Mouse (Mus musculus): ENCODE results near the gene Necap1.

Gene Necap1

DNA sequence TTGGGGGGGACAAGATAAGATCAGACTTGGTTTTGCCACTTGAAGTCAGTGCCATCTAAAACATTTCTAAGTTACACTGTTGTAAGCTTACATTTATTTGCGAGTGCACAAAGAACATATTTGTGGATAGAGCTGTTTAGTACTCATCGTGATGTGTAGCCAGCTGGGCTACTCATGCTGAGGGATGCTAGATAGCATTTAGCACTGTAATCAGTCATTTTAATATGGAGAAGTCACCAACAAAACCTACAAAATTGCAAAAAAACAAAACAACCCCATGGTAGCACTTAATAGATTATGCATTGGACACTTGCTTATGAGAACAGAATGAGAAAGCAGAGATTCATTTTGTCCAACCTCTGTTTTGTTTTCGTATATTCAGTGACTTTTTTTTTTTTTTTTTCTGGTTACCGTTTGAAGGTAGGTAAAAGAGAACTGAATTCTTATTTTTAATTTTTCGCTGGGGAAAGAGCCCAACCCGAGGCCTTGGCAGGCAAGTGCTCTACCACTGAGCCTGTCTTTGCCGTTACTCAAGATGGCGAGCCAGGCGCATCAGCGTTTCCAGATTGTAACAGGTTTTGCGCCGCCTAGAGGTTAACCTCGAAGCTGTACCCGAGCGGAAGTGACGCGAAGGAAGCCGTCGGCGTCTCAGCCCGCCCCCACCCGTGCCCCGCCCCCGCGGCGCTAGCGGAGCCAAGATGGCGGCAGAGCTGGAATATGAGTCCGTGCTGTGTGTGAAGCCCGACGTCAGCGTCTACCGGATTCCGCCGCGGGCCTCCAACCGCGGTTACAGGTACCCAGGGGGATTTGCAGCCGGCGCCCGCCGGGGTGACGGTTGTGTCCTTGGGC is at the start of gene Necap1:
Gene Necap1 (plus strand): TSS at position 604 of the 849 bp plus-strand sequence.
- no peak; the same call in 1 of the 2 replicates for TF ChIP-seq GATA4 (IDR thresholded peaks at IDR 0.05; ENCODE audit: insufficient replicate concordance, low read length)

DNA sequence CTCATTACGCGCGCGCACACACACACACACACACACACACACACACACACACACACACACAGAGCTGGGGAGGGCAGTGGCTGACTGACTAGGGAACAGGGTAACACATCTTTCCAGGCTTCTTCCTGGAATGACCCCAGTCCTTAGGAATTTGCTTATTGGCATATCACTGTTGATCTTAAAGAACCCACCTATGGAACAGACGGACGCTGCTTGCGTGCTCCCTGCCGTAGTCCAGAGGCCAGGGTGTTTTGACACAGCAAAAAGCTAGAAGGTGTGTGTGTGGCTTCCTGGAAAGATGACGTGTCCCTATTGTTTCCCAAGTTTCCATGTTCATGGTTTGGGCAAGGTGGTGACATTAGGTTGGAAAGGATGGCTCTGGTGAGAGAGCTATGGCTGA is 49.1 kb upstream of the Necap1 start:
- TF ChIP-seq GATA4 (IDR thresholded peaks at IDR 0.05; ENCODE audit: insufficient replicate concordance, low read length) = no peak

DNA sequence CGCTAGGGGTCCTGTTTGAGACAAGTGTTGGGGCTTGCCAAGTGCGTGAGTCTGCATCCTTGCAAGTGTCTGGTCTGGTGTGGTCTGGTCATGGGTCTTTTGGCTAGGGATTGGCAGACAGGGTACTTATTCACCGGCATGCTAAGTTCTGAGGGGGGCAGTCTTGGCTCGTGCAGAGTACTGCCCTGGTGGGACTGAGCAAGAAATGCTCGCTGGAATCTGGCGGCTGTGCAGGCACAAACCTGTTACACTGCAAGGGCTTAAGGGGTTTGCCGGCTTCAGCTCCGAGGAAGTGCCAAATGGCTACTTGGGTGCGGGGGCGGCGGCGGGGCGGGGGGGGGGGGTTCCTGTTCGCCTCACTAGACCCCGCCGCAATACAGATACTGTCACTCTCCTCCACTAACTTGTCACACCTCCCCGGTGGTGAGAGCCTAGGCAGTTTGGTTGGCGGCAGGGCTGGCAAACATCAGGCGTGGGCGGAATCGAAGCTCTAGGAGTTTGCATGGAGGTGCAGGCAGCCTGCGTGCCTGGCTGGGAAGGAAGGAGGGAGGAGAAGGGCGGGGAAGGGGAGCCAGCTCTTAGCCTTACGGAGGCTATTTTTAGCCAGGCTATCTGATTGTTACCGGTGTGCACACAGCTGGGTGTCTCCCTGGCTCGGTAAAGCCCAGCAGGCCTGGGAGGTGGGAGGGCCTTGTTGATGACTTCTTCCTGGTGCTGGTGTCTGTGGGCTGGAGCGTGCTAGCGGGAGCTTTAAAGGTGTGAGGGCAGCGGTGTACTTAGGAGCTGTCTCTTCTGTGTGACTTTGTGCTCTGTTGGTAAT is 48.1 kb upstream of the Necap1 start:
- TF ChIP-seq GATA4 (IDR thresholded peaks at IDR 0.05; ENCODE audit: insufficient replicate concordance, low read length) = peak; percentile 19; the same call in 1 of the 2 replicates

DNA sequence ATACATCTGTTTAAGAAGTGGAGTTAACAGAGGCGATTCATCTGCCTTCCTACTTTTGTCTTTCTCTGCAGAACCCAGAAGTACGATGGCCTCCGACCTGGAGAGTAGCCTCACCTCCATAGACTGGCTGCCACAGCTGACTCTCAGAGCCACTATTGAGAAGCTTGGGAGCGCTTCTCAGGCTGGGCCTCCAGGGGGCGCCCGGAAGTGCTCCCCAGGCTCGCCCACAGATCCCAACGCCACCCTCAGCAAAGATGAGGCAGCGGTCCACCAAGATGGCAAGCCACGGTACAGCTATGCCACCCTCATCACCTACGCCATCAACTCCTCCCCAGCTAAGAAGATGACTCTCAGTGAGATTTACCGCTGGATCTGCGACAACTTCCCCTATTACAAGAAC is 46.2 kb upstream of the Necap1 start:
- TF ChIP-seq GATA4 (IDR thresholded peaks at IDR 0.05; ENCODE audit: insufficient replicate concordance, low read length) = no peak

DNA sequence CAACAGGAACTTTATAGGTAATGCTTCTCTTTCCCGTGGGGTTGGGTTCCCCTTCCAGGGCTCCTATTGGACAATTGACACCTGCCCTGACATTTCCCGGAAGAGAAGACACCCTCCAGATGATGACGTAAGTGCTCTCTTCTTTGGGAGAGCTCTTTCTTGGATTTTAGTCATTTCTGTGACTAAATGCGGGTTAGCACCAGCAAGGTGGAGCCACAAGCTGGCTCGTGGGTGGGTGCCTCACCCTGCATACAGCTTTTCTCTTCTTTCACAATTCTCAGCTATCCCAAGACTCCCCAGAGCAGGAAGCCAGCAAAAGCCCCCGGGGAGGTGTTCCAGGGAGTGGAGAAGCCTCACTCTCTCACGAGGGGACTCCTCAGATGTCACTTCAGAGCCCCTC is 41.4 kb upstream of the Necap1 start:
- no peak for TF ChIP-seq GATA4 (IDR thresholded peaks at IDR 0.05; ENCODE audit: insufficient replicate concordance, low read length)

DNA sequence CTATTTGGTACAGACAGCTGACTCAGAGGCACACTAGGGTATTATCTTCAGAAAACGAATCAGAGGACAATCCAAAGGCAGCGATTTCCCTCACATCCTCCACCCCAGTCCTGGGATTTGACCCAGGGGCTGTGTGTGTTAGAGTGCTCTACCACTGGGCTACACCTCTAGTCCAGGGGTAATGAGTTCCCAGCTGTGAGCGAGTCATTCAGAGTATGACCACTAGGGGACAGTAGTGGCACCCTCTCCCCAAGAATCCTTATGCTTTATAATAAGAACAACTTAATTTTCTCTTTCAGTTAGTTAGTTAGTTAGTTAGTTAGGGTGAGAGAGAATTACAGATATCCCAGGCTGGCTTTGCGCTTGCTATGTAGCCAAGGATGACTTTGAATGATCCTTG is 39.9 kb upstream of the Necap1 start:
- TF ChIP-seq GATA4 (IDR thresholded peaks at IDR 0.05; ENCODE audit: insufficient replicate concordance, low read length) = no peak

DNA sequence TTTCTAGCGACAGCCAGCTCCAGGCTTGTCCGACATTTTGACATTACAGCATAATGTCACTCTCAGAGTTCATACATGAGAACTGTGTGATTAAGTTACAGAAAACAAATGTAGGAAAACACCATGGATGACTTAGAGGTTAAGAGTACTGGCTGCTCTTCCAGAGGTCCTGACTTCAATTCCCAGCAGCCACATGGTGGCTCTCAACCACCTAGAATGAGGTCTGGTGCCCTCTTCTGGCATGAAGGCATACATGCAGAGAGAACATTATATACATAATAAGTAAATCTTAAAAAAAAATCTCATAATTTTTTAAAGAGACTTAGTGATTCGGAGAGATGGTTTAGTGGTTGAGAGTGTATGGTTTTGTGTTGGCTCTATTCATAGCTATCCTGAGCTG is 37.3 kb upstream of the Necap1 start:
- TF ChIP-seq GATA4 (IDR thresholded peaks at IDR 0.05; ENCODE audit: insufficient replicate concordance, low read length) = no peak

DNA sequence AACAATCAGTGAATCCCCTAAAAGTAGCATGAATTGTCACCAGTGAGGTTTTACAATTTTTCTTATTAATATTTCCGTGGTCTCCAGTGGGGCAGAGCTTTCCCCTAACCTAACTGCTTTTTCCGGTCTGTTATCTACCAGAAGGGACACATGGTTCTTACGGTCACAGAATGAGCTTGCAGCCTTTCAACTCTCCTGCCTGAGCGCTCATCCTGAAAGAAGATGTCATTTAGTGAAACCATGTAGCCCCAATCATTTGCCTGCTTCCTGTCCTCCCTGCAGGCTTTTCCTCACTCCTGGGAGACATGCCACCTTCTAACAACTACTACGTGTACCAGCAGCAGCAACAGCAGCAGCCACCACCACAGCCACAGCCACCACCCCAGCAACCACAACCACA is 36.7 kb upstream of the Necap1 start:
- TF ChIP-seq GATA4 (IDR thresholded peaks at IDR 0.05; ENCODE audit: insufficient replicate concordance, low read length) = no peak

DNA sequence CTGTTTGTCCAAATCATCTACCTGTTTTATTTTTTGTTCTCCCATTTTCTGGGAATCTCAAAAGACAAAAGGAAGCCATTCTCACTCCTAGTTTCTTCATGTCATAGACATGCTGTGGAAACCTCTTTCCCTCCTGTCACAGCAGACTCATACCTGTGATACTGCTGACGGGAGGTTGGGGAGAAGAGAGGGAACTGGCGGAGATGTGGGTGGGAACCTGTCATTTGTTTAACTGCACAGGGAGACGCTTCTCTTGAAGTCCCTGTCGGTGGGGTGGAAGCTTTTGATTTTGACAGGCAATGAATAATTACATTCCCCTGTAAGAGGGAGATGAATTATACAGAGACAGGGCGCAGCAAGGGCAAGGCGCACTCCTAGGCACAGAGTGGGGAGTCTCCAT is 30.5 kb upstream of the Necap1 start:
- no peak for TF ChIP-seq GATA4 (IDR thresholded peaks at IDR 0.05; ENCODE audit: insufficient replicate concordance, low read length)

DNA sequence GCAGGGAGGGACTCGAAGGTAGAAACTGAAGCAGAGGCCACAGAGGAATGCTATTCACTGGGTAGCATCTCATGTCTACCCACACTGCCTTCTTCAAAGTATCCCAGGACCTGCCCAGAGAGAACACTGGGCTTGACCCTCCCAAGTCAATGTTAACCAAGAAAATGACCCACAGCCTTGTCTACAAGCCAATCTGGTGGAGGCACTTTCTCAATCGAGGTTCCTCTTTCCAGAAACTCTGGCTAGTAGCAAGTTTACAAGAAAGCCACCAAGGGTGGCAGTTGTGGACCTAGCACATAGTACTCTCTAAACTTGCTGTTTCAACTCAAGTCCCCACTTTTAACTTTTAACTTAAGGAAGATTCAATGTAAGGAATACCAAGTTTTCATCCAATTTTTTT is 21.6 kb upstream of the Necap1 start:
- TF ChIP-seq GATA4 (IDR thresholded peaks at IDR 0.05; ENCODE audit: insufficient replicate concordance, low read length) = no peak

DNA sequence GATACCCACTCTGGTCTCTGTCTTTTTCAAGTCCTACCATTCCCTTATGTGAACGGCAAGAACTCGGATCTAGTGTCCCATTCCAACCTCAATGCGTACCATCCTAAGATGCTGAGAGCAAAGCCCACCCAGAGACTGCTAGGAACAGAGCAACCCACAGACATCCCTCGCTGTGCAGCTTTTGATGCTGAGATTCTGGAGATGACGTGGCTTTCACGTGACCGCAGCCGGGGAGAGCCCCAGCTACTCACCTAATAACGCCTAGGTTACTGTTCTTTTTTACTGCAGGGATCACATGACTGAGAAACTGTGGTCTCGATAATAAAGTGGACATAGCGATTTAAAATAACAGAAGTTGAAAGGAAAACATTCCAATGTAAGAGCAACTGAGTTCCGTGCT is 19.7 kb upstream of the Necap1 start:
- no peak for TF ChIP-seq GATA4 (IDR thresholded peaks at IDR 0.05; ENCODE audit: insufficient replicate concordance, low read length)

DNA sequence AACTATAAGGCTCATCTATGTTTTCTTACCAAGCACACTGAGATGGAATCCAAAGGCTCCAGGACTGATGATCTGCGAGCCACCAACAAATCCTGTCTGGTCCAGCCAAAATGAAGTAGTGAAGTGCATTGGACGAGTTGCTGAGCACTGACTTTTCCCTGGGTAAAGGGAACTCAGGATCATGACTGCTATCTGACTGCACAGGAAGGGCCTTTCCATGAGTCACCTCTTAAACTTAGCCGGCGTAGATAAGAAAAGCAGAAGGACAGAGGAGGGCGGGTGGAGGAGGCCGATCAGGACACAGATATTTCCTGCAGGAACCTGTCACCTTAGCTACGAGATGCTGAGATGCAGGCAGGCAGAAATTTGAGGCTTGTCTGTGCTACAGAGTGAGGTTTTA is 18.3 kb upstream of the Necap1 start, which contains the start of gene C3ar1:
Gene C3ar1 (minus strand): TSS at position 207 of the 400 bp plus-strand sequence.
- TF ChIP-seq GATA4 (IDR thresholded peaks at IDR 0.05; ENCODE audit: insufficient replicate concordance, low read length) = peak; percentile 68

DNA sequence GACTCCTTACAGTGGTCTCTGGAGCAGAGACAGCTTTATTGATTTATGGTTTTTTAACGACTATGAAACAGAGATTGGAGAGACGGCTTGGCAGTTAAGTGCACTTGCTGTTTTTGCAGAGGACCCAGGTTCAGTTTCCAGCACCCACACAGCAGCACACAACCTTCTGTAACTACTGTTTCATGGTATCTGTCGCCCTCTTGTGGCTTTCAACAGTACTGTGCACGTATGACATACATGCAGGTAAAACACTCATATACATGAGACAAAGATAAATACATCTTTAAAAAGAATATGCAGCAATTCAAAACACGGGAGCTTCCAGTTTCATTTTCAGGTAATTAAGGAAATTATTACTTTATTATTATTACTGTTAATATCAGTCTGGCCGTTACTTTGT is 11.8 kb upstream of the Necap1 start:
- TF ChIP-seq GATA4 (IDR thresholded peaks at IDR 0.05; ENCODE audit: insufficient replicate concordance, low read length) = no peak

DNA sequence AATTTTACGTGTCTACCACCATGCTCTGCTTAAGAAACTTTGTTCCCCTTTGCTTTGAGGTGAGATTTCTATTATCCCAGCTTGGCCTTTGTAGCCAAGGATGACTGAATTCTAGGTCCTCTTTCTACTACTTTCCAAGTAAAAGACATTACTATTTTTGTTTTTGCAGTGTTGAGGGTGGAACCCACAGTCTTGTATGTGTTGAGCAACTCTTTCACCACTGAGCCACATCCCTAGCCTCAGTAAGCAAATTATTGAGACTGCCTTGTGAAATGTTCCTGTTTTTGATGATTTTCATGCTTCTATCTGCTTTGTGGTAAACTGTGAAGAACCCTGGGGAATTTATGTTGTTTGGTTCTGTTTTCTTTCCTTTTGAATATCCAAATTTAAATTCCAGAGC is 11.4 kb upstream of the Necap1 start:
- TF ChIP-seq GATA4 (IDR thresholded peaks at IDR 0.05; ENCODE audit: insufficient replicate concordance, low read length) = no peak

DNA sequence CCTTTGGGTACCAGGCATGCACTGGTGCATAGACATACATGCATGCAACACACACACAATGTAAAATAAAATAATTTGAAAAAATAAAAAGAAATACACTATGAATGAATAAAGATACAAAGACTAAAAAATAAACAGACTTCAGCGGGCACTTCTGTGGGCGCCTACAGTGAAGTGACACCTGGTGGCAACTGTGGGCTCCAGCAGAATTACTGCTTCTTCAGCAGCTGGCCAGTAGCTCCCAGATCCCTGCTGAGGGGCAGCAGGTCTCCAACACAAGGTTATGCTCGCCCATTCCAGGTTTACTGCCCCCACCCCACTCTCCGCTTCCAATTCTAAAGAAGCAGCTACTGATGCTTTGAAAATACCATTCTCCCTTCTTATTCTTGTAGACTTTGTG is 6.4 kb upstream of the Necap1 start:
- TF ChIP-seq GATA4 (IDR thresholded peaks at IDR 0.05; ENCODE audit: insufficient replicate concordance, low read length) = no peak

DNA sequence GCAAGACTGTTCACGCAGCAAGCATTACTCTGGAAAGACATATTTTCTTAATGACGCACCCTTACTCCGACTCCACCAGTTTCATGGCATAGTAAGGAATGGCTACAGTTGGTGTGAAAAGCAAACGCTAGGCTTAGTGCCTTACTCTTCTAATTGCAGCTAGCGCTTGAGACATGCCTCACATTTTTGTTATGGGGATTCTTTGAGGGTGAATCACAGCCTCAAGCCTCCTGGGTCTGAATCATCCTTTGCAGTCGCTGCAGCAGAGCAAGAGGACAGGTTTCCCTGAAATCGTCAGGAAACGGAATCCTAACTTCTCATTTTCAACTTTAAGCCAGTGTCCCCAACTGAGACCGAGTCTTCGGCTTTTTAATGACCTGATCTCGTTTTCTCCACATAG is 4.4 kb upstream of the Necap1 start:
- no peak for TF ChIP-seq GATA4 (IDR thresholded peaks at IDR 0.05; ENCODE audit: insufficient replicate concordance, low read length)

Data from liver, adult (tissue).